Mouse (Mus musculus): ENCODE measurements around the gene Ranbp3l.

- TF ChIP-seq POLR2A (IDR thresholded peaks at IDR 0.05; ENCODE audit: extremely low read depth, insufficient read depth, low read length) (no peak), CTCF (IDR thresholded peaks at IDR 0.05; ENCODE audit: extremely low read depth, insufficient read depth, low read length) (no peak)
Measured at GRCm38 (mm10) chr15:9106303-9107074, 138.7 kb downstream of the Ranbp3l start.

All from cortical plate, adult 2 months (tissue).